Mouse (Mus musculus) ES-E14 (cell line): ENCODE measurements around the gene Scg5. TPM values are rescaled to one million over a fixed set of nuclear protein-coding genes. Genes with fewer than 3 reads are reported as not detected.

Experiments used
- DNase-seq: peaks from one replicate; pipeline ENCODE4 v3.0.0-alpha.2; 2013; ENCODE audit warnings: low read depth, low spot score
- H3K27ac ChIP-seq: 2 replicates; pipeline ENCODE4 v1.5.1; 2012; ENCODE audit warnings: low read depth, mild to moderate bottlenecking, low read length, moderate library complexity, mixed read lengths; ENCODE audit not compliant: poor library complexity, insufficient read depth, severe bottlenecking
- H3K36me3 ChIP-seq: 2 replicates; pipeline ENCODE4 v1.6.1; 2012; ENCODE audit warnings: mild to moderate bottlenecking, low read length, moderate library complexity, mixed read lengths; ENCODE audit not compliant: control insufficient read depth, poor library complexity, insufficient read depth, severe bottlenecking
- H3K4me1 ChIP-seq, 2 experiments: fragments of 150-350 bp in 1 of 2; sonication (generic) in 1 of 2; 2 replicates each; pipeline ENCODE4 v1.6.1; 2012; ENCODE audit warnings: low read length in 2 of 2, mild to moderate bottlenecking in 1 of 2, mixed read lengths in 1 of 2; ENCODE audit not compliant: control insufficient read depth in 2 of 2, insufficient read depth in 2 of 2, poor library complexity in 1 of 2
- H3K4me3 ChIP-seq, 2 experiments: fragments of 150-350 bp in 1 of 2; sonication (generic) in 1 of 2; 2 replicates each; pipeline ENCODE4 v1.5.1; 2012; ENCODE audit warnings: low read length in 2 of 2, low read depth in 1 of 2, mild to moderate bottlenecking in 1 of 2, mixed read lengths in 1 of 2; ENCODE audit not compliant: insufficient read depth in 1 of 2, poor library complexity in 1 of 2, severe bottlenecking in 1 of 2
- H3K9ac ChIP-seq: 2 replicates; pipeline ENCODE4 v1.6.1; 2012; ENCODE audit warnings: low read depth, mild to moderate bottlenecking, low read length, mixed read lengths; ENCODE audit not compliant: poor library complexity, insufficient read depth, severe bottlenecking
- H3K9me3 ChIP-seq: fragments of 150-350 bp; sonication (generic); 2 replicates; pipeline ENCODE4 v1.6.1; 2012; ENCODE audit warnings: low read depth, mild to moderate bottlenecking, low read length; ENCODE audit not compliant: control insufficient read depth, insufficient read depth
- CHD2 ChIP-seq: IDR thresholded peaks from 2 replicates; pipeline ENCODE4 v1.6.1; 2014; ENCODE audit warnings: mild to moderate bottlenecking, low read depth, low read length, inconsistent platforms
- HCFC1 ChIP-seq: IDR thresholded peaks from 2 replicates; pipeline ENCODE4 v1.6.1; 2012; ENCODE audit warnings: low read length, inconsistent platforms, borderline replicate concordance; ENCODE audit not compliant: insufficient read depth
- MAFK ChIP-seq: IDR thresholded peaks from 2 replicates; pipeline ENCODE4 v1.6.1; 2014; ENCODE audit warnings: mild to moderate bottlenecking, low read depth, low read length, inconsistent platforms; ENCODE audit not compliant: insufficient read depth
- ZC3H11A ChIP-seq: IDR thresholded peaks from 2 replicates; pipeline ENCODE4 v1.6.1; 2012; ENCODE audit warnings: low read depth, mild to moderate bottlenecking, inconsistent platforms, low read length, borderline replicate concordance
- ZNF384 ChIP-seq: IDR thresholded peaks from 2 replicates; pipeline ENCODE4 v1.6.1; 2012; ENCODE audit warnings: low read depth, low read length, inconsistent platforms
- in situ Hi-C, 2 experiments: fragments of 600-800 bp; cut with MboI; formaldehyde crosslinking; loops; one replicate each; pipeline ENCODE4 v1.15.1; 2025; ENCODE audit warnings: low sequenced_read_pairs in 2 of 2, inconsistent platforms in 1 of 2; ENCODE audit not compliant: unreplicated experiment in 2 of 2
- total RNA-seq: library from RNA; depleted of rRNA; stranded (reverse); fragments of 300-350 nt; gene quantifications from 2 replicates; pipeline ENCODE4 v1.2.3, GENCODE M21; 2012

Scg5 gene
- total RNA-seq, 1 experiment = not detected

DNA sequence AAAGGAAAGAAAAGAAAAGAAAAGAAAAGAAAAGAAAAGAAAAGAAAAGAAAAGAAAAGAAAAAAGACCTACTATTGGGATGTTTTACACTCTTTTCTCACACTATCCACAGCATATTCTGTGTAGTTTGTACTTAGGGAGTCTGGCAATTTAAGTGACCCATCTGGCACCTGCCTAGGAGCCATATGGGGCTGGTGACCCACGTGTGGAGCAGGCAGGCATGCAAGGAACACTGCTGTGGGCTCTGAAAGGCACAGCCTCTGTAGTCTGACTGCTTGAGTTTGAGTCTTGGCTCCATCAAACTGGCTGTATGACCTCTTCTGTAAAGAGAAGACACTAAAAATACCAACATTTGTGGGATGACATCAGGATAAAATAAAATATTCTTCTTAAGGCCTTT lies 25.2 kb downstream of the Scg5 start:
- in situ Hi-C loops = loop anchor here (10.0 to 25.0 kb wide), 2 partner anchors 266 to 309 kb away; no protein-coding TSS in a partner anchor

DNA sequence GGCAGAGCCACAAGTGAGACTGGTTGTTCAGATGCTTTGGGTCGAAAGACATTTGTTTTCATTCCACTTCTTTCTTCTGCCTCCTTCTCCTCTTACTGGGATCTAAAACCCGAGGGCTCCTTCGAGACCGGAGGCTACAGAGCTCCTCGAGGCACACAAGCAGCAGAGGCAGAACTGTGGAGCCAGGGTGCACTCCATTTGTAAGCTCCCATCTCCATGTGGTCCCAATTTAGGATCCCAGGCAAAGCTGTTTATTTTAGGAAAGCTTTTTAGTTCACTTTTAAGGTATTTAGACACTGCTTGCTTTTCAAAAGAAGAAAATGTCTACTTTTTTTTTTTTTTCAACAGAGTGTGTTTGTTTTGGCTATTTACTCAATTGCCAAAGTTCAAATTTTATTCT lies 28.1 kb downstream of the Scg5 start:
- in situ Hi-C loops = loop anchor here (10.0 to 25.0 kb wide), 2 partner anchors 264 to 306 kb away; no protein-coding TSS in a partner anchor
- H3K36me3 ChIP-seq = no peaks in the 10 kb centered on the region
- DNase-seq = no peak
- no peaks in the 10 kb centered on the region for H3K4me1 ChIP-seq
- H3K9me3 ChIP-seq = no peaks in the 10 kb centered on the region
- H3K27ac ChIP-seq = no peak overlapping the region
- no peak overlapping the region for H3K4me3 ChIP-seq
- no peak overlapping the region for H3K9ac ChIP-seq
- TF ChIP-seq CHD2 = no peak
- TF ChIP-seq MAFK = no peak
- TF ChIP-seq ZC3H11A = no peak

More for the DNA sequence above, 25.2 kb downstream of the Scg5 start:
- Histone ChIP-seq H3K27ac (no peak overlapping the region), H3K9ac (no peak overlapping the region), H3K36me3 (no peaks in the 10 kb centered on the region), H3K9me3 (no peaks in the 10 kb centered on the region), H3K4me3 (no peak overlapping the region), H3K4me1 (no peaks in the 10 kb centered on the region)
- no peak for DNase-seq
- TF ChIP-seq CHD2 = no peak
- no peak for TF ChIP-seq MAFK
- no peak for TF ChIP-seq ZNF384
- no peak for TF ChIP-seq HCFC1
- no peak for TF ChIP-seq ZC3H11A

DNA sequence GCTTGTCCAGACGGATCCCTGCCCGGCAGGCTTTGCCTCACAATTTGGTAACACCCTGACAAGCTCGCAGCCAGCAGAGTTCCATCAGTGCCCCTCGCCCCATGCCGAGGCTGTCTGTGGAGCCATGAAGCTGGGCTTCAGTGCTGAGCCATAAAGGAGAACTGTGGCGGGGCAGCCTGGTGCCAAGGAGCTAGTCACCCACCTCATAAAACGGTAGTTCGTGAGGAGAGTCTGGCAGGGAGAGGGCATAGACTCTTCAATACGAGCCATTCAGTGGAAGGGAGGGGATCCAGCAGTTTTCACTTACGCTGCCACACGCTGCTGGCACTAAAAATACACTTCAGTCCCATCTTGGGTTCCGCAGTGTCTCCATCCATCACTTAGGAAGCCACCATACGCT lies 30.3 kb downstream of the Scg5 start:
- no peak for TF ChIP-seq ZNF384
- TF ChIP-seq CHD2 = no peak
- TF ChIP-seq HCFC1 = no peak
- no peak for TF ChIP-seq MAFK
- TF ChIP-seq ZC3H11A = no peak
- in situ Hi-C loops = no loop called here
- no peaks in the 10 kb centered on the region for H3K4me1 ChIP-seq
- no peak for DNase-seq
- no peak overlapping the region for H3K4me3 ChIP-seq
- no peaks in the 10 kb centered on the region for H3K36me3 ChIP-seq
- H3K9ac ChIP-seq = no peak overlapping the region
- H3K9me3 ChIP-seq = no peaks in the 10 kb centered on the region
- no peak overlapping the region for H3K27ac ChIP-seq

DNA sequence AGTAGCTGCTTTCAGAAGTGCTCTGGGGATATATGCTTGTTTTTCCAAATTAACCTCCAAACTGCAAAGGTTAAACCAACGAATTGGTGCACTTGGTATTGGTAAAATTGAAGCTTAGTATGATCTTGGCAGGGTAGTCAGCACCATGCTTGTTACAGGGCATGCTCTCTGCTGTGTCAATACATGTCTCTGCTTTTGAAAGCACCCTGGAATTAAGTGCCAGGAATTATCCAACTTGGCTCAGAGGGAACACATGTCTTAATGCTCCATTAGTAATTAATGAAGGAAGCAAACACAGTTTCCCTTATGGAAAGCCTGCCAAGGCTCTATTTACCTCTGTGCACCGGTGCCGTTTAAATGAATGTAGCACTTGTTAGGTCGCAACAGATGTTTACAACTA lies 33.7 kb downstream of the Scg5 start:
- H3K36me3 ChIP-seq = no peaks in the 10 kb centered on the region
- no peaks in the 10 kb centered on the region for H3K4me1 ChIP-seq
- no peak overlapping the region for H3K4me3 ChIP-seq
- no peaks in the 10 kb centered on the region for H3K9me3 ChIP-seq
- H3K9ac ChIP-seq = no peak overlapping the region
- in situ Hi-C loops = no loop called here
- TF ChIP-seq CHD2 (no peak), ZC3H11A (no peak), ZNF384 (no peak), MAFK (no peak), HCFC1 (no peak)
- no peak for DNase-seq
- no peak overlapping the region for H3K27ac ChIP-seq

DNA sequence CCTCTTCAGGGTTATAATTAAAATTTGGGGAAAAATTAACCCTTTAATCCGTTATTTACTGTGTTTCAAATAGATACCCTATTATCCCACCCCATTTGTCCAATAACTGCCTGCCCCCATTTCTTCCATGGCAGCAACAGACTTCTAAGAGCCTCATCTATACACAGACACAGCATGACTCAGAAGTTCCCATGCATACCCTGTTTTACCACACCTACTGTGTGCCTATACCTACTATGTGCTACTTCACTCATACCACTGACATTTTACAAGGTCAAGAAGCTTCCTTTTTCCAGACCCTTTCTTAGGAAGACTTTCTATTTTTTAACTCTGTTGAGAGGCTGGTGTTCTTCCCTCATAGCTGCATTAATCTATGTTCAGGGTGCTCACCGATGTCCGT lies 35.4 kb downstream of the Scg5 start:
- Histone ChIP-seq H3K9me3 (no peaks in the 10 kb centered on the region), H3K36me3 (no peaks in the 10 kb centered on the region), H3K9ac (no peak overlapping the region), H3K4me1 (no peaks in the 10 kb centered on the region), H3K4me3 (no peak overlapping the region), H3K27ac (no peak overlapping the region)
- in situ Hi-C loops = no loop called here
- TF ChIP-seq ZC3H11A = no peak
- no peak for TF ChIP-seq ZNF384
- TF ChIP-seq MAFK = no peak
- TF ChIP-seq CHD2 = no peak
- TF ChIP-seq HCFC1 = no peak
- DNase-seq = no peak
